ENCODE assay signal across 23 mouse cellular contexts in genomic region chr1:40133567-40133966, GRCm38 (mm10). TPM values are rescaled to one million over a fixed set of nuclear protein-coding genes. Genes with fewer than 3 reads are reported as not detected.
A peak's percentile ranks its signal among the peaks of the same experiment; 100 is the strongest.
DNase-seq lines count a peak whose midpoint lies in the region; ATAC-seq and TF ChIP-seq lines count a peak whose summit lies in the region.
"Had no signal": no experiment of that assay in that cellular context is flagged by ENCODE, and none has a peak within 500 bp of the region (broad histone marks: within the 10 kb centered on the region; RNA-seq: fewer than 3 reads in every experiment).

No protein-coding gene starts in this region.

- DNase-seq in kidney, adult 11 months: no peak
- no peak for DNase-seq in kidney, adult 9 months
- peak; percentile 47 for DNase-seq in midbrain, embryonic 11.5 days (ENCODE audit: low spot score, missing footprints)
- no peak for DNase-seq in midbrain, postnatal 0 days (ENCODE audit: low spot score)
- DNase-seq: adrenal gland, adult 2 months; adrenal gland, postnatal 25 days; cerebellum, adult 11 months; cerebellum, adult 18-20 months; cerebellum, adult 8-10 months; cerebellum, adult 9-11 months; cerebellum, postnatal 14 days; cerebellum, postnatal 36 days; embryo, embryonic 11 days had no signal

- H3K9ac ChIP-seq in kidney, embryonic 14.5 days (ENCODE audit: low read depth, low read length): no peak overlapping the region
- no peak overlapping the region for H3K9ac ChIP-seq in kidney, embryonic 16.5 days (replicated peaks; ENCODE audit: low read length)
- H3K9ac ChIP-seq in midbrain, embryonic 11.5 days (ENCODE audit: low read length): no peak overlapping the region
- no peak overlapping the region for H3K9ac ChIP-seq in midbrain, postnatal 0 days (replicated peaks; ENCODE audit: low read length, poor library complexity, severe bottlenecking)
- H3K9ac ChIP-seq: embryonic facial prominence, embryonic 13.5 days; embryonic facial prominence, embryonic 15.5 days; forebrain, embryonic 12.5 days had no signal

- no peaks in the 10 kb centered on the region for H3K4me1 ChIP-seq in kidney, embryonic 14.5 days (ENCODE audit: control insufficient read depth, insufficient read depth, low read length)
- H3K4me1 ChIP-seq in kidney, embryonic 16.5 days (ENCODE audit: insufficient read depth, low read length): peaks cover under 1% of the 10 kb centered on the region; the same call in 1 of the 2 replicates
- no peaks in the 10 kb centered on the region for H3K4me1 ChIP-seq in midbrain, embryonic 11.5 days (ENCODE audit: control insufficient read depth, insufficient read depth, low read length)
- H3K4me1 ChIP-seq in midbrain, postnatal 0 days (ENCODE audit: insufficient read depth, low read length): no peaks in the 10 kb centered on the region
- H3K4me1 ChIP-seq: embryonic facial prominence, embryonic 13.5 days; embryonic facial prominence, embryonic 15.5 days; forebrain, embryonic 10.5 days; forebrain, embryonic 12.5 days had no signal

- H3K36me3 ChIP-seq in kidney, embryonic 14.5 days (ENCODE audit: control insufficient read depth, insufficient read depth, low read length): no peaks in the 10 kb centered on the region
- no peaks in the 10 kb centered on the region for H3K36me3 ChIP-seq in kidney, embryonic 16.5 days (ENCODE audit: insufficient read depth, low read length)
- H3K36me3 ChIP-seq in midbrain, embryonic 11.5 days (ENCODE audit: control insufficient read depth, insufficient read depth, low read length): no peaks in the 10 kb centered on the region
- H3K36me3 ChIP-seq in midbrain, postnatal 0 days (ENCODE audit: insufficient read depth, low read length): no peaks in the 10 kb centered on the region
- H3K36me3 ChIP-seq: embryonic facial prominence, embryonic 13.5 days; embryonic facial prominence, embryonic 15.5 days; forebrain, embryonic 10.5 days; forebrain, embryonic 12.5 days had no signal

- H3K4me2 ChIP-seq in kidney, embryonic 14.5 days (replicated peaks; ENCODE audit: low read depth, low read length): no peak overlapping the region
- H3K4me2 ChIP-seq in kidney, embryonic 16.5 days (replicated peaks; ENCODE audit: low read depth, low read length): no peak overlapping the region
- no peak overlapping the region for H3K4me2 ChIP-seq in midbrain, embryonic 11.5 days
- H3K4me2 ChIP-seq in midbrain, postnatal 0 days (ENCODE audit: low read depth, low read length, poor library complexity, severe bottlenecking): no peak overlapping the region
- H3K4me2 ChIP-seq: embryonic facial prominence, embryonic 13.5 days; embryonic facial prominence, embryonic 15.5 days; forebrain, embryonic 12.5 days had no signal

- no peaks in the 10 kb centered on the region for H3K9me3 ChIP-seq in kidney, embryonic 14.5 days (ENCODE audit: control insufficient read depth, low read length)
- H3K9me3 ChIP-seq in kidney, embryonic 16.5 days (ENCODE audit: low read length): no peaks in the 10 kb centered on the region
- H3K9me3 ChIP-seq in midbrain, embryonic 11.5 days (ENCODE audit: control insufficient read depth, low read length): no peaks in the 10 kb centered on the region
- no peaks in the 10 kb centered on the region for H3K9me3 ChIP-seq in midbrain, postnatal 0 days (ENCODE audit: low read length)
- H3K9me3 ChIP-seq: embryonic facial prominence, embryonic 13.5 days; embryonic facial prominence, embryonic 15.5 days; forebrain, embryonic 10.5 days; forebrain, embryonic 12.5 days had no signal

- no peaks in the 10 kb centered on the region for H3K27me3 ChIP-seq in kidney, embryonic 14.5 days (ENCODE audit: control insufficient read depth, insufficient read depth, low read length)
- H3K27me3 ChIP-seq in kidney, embryonic 16.5 days (ENCODE audit: insufficient read depth, low read length): no peaks in the 10 kb centered on the region
- no peaks in the 10 kb centered on the region for H3K27me3 ChIP-seq in midbrain, embryonic 11.5 days (ENCODE audit: control insufficient read depth, insufficient read depth, low read length)
- H3K27me3 ChIP-seq in midbrain, postnatal 0 days (ENCODE audit: insufficient read depth, low read length): no peaks in the 10 kb centered on the region
- H3K27me3 ChIP-seq: embryonic facial prominence, embryonic 13.5 days; embryonic facial prominence, embryonic 15.5 days; forebrain, embryonic 12.5 days had no signal

- ATAC-seq in kidney, embryonic 14.5 days (ENCODE audit: low FRiP score, low TSS enrichment): 0 out of 2 replicates have a peak, but pooled peaks have one; percentile 32
- peak; percentile 67 for ATAC-seq in kidney, embryonic 16.5 days (ENCODE audit: low FRiP score, low TSS enrichment)
- no peak for ATAC-seq in midbrain, embryonic 11.5 days (ENCODE audit: low FRiP score)
- ATAC-seq in midbrain, postnatal 0 days (ENCODE audit: low FRiP score): no peak
- ATAC-seq: forebrain, embryonic 14.5 days had no signal

- TF ChIP-seq CTCF in midbrain, postnatal 0 days (IDR thresholded peaks at IDR 0.05): no peak

- H3K27ac ChIP-seq in kidney, embryonic 14.5 days (ENCODE audit: low read depth, low read length): no peak overlapping the region
- no peak overlapping the region for H3K27ac ChIP-seq in kidney, embryonic 16.5 days (ENCODE audit: low read length)
- H3K27ac ChIP-seq in midbrain, embryonic 11.5 days (ENCODE audit: low read depth, low read length): no peak overlapping the region
- no peak overlapping the region for H3K27ac ChIP-seq in midbrain, postnatal 0 days (ENCODE audit: low read depth, low read length)
- H3K27ac ChIP-seq: embryonic facial prominence, embryonic 13.5 days; embryonic facial prominence, embryonic 15.5 days; forebrain, embryonic 10.5 days; forebrain, embryonic 12.5 days had no signal

- 49% methylated on average over 3 of the region's 3 CpGs for WGBS in kidney, embryonic 14.5 days
- WGBS in kidney, embryonic 16.5 days: 40% methylated on average over 3 of the region's 3 CpGs
- 59% methylated on average over 3 of the region's 3 CpGs for WGBS in midbrain, embryonic 11.5 days
- WGBS in midbrain, postnatal 0 days: 70% methylated on average over 3 of the region's 3 CpGs

- H3K4me3 ChIP-seq in kidney, embryonic 14.5 days (ENCODE audit: low read length): no peak overlapping the region
- H3K4me3 ChIP-seq in kidney, embryonic 16.5 days (ENCODE audit: low read length): no peak overlapping the region
- H3K4me3 ChIP-seq in midbrain, embryonic 11.5 days (ENCODE audit: low read depth, low read length): no peak overlapping the region
- no peak overlapping the region for H3K4me3 ChIP-seq in midbrain, postnatal 0 days (ENCODE audit: low read depth, low read length)
- H3K4me3 ChIP-seq: embryonic facial prominence, embryonic 13.5 days; embryonic facial prominence, embryonic 15.5 days; erythroblast, embryonic 14.5 days; forebrain, embryonic 10.5 days; forebrain, embryonic 12.5 days had no signal

RNA-seq across cellular contexts. Expression of gene Il1r2, which starts 59.7 kb away (rescaled TPM):
- polyA plus RNA-seq in kidney, embryonic 14.5 days (2014; fragmentation: Nextera tagmentation; extraction: Ambion mirVana): 0.19 TPM in 1 of 2 replicates, not detected in the other
- 0.24 and 0.29 TPM in 2 replicates for polyA plus RNA-seq in kidney, embryonic 16.5 days (2015; fragmentation: Nextera tagmentation; extraction: Ambion mirVana)
- polyA plus RNA-seq in midbrain, embryonic 11.5 days (2014; fragmentation: Nextera tagmentation; extraction: Ambion mirVana): 0.15 and 0.27 TPM in 2 replicates
- total RNA-seq in midbrain, postnatal 0 days (2014; rRNA removed): not detected in 2 replicates
- 0.35 and 0.83 TPM in 2 replicates for polyA plus RNA-seq in midbrain, postnatal 0 days (2015; fragmentation: Nextera tagmentation; extraction: Ambion mirVana)
- total RNA-seq: adrenal gland, postnatal 25 days; common myeloid progenitor, adult 5-6 weeks; MEL had no signal
- polyA plus RNA-seq: adrenal gland, adult 2 months; erythroblast, embryonic 14.5 days had no signal

Comparison
In these comparisons a context has a peak if more than half of its experiments do, and no peak if none do; other contexts are left out.
1. ATAC-seq: peak in kidney, embryonic 14.5 days (single experiment) and kidney, embryonic 16.5 days (single experiment); none in midbrain, embryonic 11.5 days (single experiment) and midbrain, postnatal 0 days (single experiment).